Mouse (Mus musculus): ENCODE measurements around the gene Gm38392. TPM values are rescaled to one million over a fixed set of nuclear protein-coding genes. Genes with fewer than 3 reads are reported as not detected.
"Not testable (repeated sequence)": the region's sequence is repeated elsewhere in the genome, so short reads cannot be mapped to it uniquely, and the experiment has no call there.

The Gm38392 gene
- total RNA-seq, 2 experiments from 2014 or later: 0.74 to 0.95 TPM

DNA sequence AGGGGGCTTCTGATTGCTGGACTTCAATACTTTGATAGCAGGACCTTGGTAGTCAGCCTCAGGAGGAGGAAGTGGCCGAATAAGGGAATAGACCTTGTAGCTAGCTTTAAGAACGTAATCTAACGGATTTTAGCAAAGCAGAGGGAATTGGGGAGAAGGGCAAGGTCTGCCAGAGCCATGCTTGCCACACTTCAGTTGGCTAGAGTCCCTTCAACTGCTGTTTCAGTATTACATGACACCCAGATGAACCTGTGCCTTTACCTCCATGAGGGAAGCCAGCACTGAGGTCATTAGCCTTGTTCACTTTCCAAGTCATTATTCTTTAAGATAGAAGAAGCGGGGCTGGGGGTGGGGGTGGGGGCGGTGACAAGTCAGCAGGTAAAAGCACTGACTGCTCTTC is 18.0 kb downstream of the Gm38392 start:
- TF ChIP-seq CTCF (IDR thresholded peaks at IDR 0.05): no peak
- Histone ChIP-seq H3K27ac (no peak overlapping the region), H3K4me3 (no peak overlapping the region)
- no peak for DNase-seq
- intact Hi-C loops (cut with DNase I): no loop called here

DNA sequence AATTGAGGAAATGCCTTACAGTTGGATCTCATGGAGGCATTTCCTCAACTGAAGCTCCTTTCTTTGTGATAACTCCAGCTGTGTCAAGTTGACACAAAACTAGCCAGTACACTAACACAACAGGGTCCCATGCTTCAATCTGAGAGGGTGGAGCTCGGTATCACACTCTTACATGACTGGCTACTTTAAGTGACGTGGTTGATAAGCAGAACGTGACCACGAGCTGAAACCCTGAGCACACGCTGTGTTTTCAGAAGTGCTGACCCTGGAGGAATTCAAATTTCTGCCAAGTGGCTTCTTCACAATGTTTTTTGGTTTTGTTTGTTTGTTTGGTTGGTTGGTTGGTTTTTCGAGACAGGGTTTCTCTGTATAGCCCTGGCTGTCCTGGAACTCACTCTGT is 19.0 kb downstream of the Gm38392 start:
- H3K4me3 ChIP-seq; DNase-seq; H3K27ac ChIP-seq; intact Hi-C loops (cut with DNase I): not testable (repeated sequence)

DNA sequence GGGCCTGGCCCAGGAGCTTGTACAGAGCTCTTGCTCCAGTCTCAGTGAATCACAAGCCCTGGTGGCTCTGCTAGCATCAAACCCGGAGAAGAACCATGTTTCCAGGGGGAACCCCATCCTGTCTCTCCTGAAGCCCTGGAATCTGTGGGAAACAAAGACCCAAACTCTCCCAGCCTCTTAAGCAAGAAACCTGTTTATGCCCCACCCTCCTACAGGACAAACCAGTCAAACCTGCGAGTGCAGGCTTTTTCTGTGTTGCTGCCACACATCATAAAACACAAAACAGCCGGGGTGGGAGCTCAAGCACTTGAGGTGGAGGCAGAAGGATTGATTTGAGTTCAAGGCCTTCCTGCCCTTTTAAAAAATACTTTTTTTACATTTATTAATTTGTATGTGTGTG is 24.7 kb downstream of the Gm38392 start:
- Histone ChIP-seq H3K4me3 (no peak overlapping the region), H3K27ac (no peak overlapping the region)
- TF ChIP-seq CTCF (IDR thresholded peaks at IDR 0.05): no peak
- intact Hi-C loops (cut with DNase I): no loop called here
- no peak for DNase-seq

DNA sequence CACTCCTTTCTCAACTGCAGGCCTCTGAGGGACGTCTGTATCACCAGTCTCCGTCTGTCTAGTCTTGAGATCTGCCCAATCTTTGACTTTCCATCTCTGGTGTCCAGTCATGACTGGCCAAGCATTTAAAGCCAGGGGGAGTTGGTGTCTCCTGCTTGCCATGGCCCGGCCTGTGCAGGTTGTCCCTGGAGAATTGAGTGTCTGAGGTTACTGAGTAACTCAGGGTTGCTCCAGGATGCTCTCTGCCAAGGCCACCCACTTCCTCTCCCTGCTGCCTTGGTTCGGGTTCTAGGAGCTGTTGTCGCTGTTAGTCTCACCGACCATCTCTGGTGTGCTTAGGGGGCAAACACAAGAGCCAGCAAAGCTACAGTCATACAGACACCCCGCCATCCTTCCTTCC is 30.6 kb downstream of the Gm38392 start:
- H3K4me3 ChIP-seq: no peak overlapping the region
- H3K27ac ChIP-seq: no peak overlapping the region
- DNase-seq: no peak
- intact Hi-C loops (cut with DNase I): no loop called here
- TF ChIP-seq CTCF (IDR thresholded peaks at IDR 0.05): no peak

DNA sequence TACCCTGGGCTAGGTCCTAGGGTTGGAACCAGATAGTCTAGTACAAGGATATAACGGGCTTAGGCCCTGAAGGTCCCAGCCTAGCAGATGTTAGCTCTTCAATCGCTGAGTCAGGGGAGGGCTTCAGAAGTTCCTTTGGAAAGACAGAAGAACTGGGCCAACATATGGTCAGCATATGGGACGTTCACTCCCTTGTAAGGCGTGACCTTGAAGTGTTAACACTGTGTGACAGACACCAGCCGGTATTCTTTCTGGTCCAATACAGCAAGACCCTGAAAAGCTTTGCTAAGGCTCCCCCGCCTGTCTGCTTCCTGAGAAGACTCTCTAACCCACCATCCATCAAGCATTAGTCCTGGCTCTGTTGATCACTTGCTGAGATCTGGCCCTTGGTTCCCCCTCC is 31.1 kb downstream of the Gm38392 start:
- no peak for TF ChIP-seq CTCF (IDR thresholded peaks at IDR 0.05)
- H3K27ac ChIP-seq: no peak overlapping the region
- intact Hi-C loops (cut with DNase I): no loop called here
- H3K4me3 ChIP-seq: no peak overlapping the region
- DNase-seq: no peak

DNA sequence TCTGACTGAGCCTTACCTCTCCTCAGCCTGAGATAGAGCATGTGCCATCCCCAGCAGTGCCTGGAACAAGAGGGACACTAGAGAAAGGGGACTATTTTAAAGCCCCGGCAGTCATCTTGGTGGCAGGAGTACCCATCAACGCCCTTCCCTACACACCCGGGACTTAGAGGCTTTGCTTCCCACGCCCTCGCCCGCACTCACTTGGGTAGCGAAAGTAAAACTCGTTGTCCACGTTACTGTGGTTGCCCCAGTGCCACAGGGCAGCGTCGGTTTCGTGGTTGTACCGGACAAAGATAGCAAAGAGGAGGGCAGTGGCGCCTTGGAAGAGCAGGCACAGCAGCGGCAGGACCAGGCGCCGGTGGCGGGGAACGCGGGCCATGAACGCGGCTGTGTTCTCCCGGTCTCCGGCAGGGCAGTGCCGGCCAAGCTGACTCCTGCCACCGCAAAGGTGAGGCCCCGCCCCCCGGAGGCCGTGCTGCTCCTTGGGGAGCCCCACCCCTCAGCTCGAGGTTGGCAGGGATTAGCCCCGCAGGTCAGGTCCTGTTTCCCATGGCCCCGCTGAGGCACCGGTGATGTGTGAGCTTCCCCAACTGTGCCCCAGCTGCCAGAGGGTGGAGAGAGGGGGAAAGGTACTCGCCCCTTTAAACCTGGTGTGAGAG is 32.6 kb downstream of the Gm38392 start, which contains the start of gene Rhbg:
Gene Rhbg, minus strand, starts transcription at position 442 of the 659 bp plus-strand sequence.
- intact Hi-C loops (cut with DNase I): no loop called here
- TF ChIP-seq CTCF (IDR thresholded peaks at IDR 0.05): no peak
- H3K27ac ChIP-seq: no peak within 1 kb of the TSS
- DNase-seq: peak; percentile 74
- H3K4me3 ChIP-seq: peak within 1 kb of the TSS; percentile 74

DNA sequence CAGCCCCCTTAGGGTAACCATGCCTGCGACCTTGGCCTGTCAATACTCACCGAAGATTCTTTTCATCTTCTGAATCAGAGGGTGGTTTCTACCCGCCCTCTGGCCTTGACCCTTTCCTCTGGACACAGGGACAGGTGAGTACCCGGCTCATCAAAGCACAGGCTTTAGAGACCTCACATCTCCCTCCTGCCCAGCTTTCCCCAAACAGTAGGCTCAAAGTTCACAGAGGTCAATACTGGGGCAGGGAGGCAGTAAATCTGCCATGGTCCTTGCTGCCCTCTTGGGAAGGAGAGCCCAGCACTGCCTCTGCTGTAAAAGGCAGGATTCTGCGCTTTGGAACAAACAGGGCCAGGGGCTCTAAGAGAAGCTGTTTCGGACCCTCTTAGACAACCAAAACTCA is 34.3 kb downstream of the Gm38392 start:
- Histone ChIP-seq H3K4me3 (no peak overlapping the region), H3K27ac (no peak overlapping the region)
- intact Hi-C loops (cut with DNase I): no loop called here
- peak; percentile 6 for DNase-seq
- no peak for TF ChIP-seq CTCF (IDR thresholded peaks at IDR 0.05)

DNA sequence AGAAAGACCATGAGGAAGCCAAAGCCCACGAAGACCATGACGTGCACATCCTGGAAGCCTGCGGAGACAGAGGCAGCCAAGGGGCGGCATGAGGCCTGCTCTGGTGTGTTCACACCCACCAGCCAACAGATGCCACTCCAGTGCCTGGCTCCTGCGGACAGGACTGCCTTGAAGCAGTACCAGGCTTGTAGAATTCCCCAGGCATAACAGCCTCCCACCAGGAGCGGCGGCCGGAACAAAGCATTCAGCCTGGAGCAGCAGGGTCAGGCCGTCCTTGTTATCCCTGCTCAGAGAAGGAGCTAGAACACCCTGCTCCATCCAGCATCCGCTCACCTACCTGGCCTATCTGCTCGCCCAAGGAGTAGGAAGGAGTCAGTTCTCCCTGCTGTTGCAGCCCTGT is 38.6 kb downstream of the Gm38392 start:
- intact Hi-C loops (cut with DNase I): no loop called here
- DNase-seq: no peak
- Histone ChIP-seq H3K4me3 (no peak overlapping the region), H3K27ac (no peak overlapping the region)
- TF ChIP-seq CTCF (IDR thresholded peaks at IDR 0.05): no peak

DNA sequence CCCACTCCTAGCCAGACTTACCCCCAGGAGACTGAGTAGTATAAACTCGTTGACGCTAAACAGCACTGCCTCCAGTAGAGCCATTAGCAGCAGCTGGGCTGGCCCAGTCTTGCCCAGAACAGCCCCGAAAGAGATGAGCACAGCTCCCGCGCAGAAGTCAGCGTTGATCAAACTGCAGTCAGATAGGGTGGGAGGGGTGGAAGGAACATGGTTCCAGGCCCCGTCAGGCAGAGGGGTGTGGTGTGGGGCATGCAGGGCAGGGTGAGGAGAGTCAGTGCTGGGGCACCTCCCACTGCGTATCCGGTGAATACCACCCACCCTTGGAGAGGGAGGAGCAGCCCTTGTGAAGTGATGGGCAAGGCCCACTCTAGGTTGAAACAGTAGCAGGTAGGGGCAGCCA is 39.3 kb downstream of the Gm38392 start:
- DNase-seq: no peak
- intact Hi-C loops (cut with DNase I): no loop called here
- no peak for TF ChIP-seq CTCF (IDR thresholded peaks at IDR 0.05)
- Histone ChIP-seq H3K27ac (no peak overlapping the region), H3K4me3 (no peak overlapping the region)

DNA sequence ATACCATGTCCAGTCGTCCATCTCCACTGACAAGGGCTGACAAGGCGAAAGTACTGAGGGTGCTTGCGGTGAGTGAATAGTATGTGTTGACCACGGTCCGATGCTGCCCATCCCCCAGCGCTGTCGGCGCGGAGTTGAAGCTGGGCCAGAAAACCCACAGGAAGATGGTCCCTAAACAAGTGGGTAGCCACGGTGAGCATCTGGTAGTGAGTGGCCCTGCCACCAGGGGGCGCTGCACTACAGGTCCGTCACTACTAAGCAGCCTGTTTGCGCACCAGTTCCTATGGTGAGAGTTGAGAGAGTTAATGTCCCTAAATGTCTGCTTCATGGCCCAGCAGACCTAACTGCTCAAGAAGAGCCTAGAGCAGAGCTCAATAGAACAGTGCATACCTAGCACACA is 41.2 kb downstream of the Gm38392 start:
- no peak overlapping the region for H3K4me3 ChIP-seq
- intact Hi-C loops (cut with DNase I): no loop called here
- TF ChIP-seq CTCF (IDR thresholded peaks at IDR 0.05): peak; percentile 95
- no peak overlapping the region for H3K27ac ChIP-seq
- peak; percentile 76 for DNase-seq

DNA sequence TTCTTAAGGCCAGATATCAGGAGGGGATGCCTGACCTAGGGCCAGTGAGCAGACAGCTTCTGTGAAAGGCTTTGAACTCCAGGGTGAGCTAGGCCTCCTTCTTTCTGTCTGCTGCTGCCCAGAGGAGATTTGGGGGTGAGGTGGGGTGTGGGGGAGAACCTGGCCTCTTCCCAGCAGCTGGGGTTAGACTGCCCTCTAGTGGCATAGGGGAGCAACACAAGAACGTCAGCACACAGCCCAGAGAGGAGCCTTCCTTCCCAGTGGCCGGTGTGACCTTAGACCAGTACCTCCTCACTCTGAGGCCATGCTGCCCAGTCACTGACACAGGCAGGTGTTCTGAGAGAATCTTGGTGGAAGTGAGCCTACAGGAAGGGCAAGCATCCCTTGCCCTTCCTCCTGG is 42.9 kb downstream of the Gm38392 start:
- DNase-seq: peak; percentile 53
- H3K4me3 ChIP-seq: no peak overlapping the region
- intact Hi-C loops (cut with DNase I): loop anchor here (5.0 kb wide), 1 partner anchor 232 kb away; no protein-coding TSS in a partner anchor
- no peak overlapping the region for H3K27ac ChIP-seq
- TF ChIP-seq CTCF (IDR thresholded peaks at IDR 0.05): peak; percentile 84

DNA sequence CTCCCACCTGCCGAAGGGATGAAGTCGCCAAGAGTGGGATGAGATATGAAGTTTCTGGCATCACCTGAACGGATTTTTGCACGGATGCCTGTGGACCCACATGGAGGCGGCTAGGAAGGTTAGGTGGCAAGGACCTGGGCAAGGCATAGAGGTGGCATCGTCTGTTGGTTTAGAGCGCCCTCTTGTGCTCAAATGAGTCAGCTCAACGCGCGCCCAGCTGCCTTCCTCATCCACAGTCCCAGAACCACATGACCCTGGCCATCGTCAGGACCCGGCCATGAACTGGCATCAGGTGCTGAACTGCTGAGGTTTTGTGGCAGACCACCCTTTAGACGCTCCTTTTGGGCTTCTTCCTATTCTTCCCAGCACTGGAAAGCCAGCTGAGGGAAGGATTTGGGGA is 44.5 kb downstream of the Gm38392 start:
- intact Hi-C loops (cut with DNase I): loop anchor here (1.0 to 5.0 kb wide), 3 partner anchors 50 to 230 kb away; no protein-coding TSS in a partner anchor
- TF ChIP-seq CTCF (IDR thresholded peaks at IDR 0.05): peak; percentile 83
- H3K4me3 ChIP-seq: no peak overlapping the region
- peak; percentile 73 for DNase-seq
- H3K27ac ChIP-seq: no peak overlapping the region

DNA sequence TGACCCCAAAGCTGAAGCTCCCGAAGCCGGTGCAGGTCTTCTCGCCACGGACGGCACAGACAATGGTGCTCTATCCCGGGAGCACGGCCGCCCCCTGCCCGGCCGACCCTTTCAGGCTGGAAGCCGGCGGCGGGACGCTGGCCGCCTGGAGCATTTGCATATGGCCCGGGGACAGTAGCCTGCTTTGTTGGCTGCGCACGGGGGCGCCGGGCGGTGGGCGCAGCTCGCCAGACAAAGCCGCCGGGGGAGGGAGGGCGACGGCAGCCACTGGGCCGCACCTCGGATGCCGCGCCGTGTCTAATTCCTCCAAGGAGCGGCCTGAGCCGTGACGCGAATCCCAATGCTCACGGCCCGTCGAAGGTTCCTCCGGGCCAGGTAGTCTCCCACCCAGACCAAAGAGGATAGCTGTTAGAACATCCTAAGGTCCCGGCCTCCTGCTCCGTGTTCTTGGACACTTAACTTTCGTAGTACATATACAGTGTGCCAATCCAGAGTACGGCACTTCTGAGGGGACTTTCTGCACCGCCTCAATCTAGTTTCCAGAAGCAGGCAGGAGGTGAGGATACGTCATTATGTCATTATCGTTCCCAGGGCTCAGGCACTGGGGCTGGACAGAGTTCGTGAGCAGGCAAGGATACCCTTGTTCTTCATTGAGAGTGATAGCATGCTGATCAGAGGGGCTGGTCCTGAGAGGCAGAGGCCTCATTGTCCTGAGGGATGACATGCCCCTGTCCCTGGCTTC is 45.8 kb downstream of the Gm38392 start:
- DNase-seq: peak; percentile 16
- TF ChIP-seq CTCF (IDR thresholded peaks at IDR 0.05): no peak
- intact Hi-C loops (cut with DNase I): loop anchor here (5.0 kb wide), 1 partner anchor 229 kb away; no protein-coding TSS in a partner anchor
- Histone ChIP-seq H3K4me3 (peak overlapping the region; percentile 13), H3K27ac (no peak overlapping the region)

All from gastrocnemius, adult 2 months (tissue).